In genomic region chr2:102685371-102686107, GRCm38 (mm10) we compare ENCODE assay signal across 8 mouse cellular contexts. TPM values are rescaled to one million over a fixed set of nuclear protein-coding genes. Genes with fewer than 3 reads are reported as not detected.
DNase-seq lines count a peak whose midpoint lies in the region; ATAC-seq lines count a peak whose summit lies in the region.

No protein-coding gene starts in this region.

- WGBS in lung, embryonic 16.5 days, result 83% methylated on average over 7 of the region's 7 CpGs
- 81% methylated on average over 7 of the region's 7 CpGs for WGBS in stomach, embryonic 14.5 days

- H3K27ac ChIP-seq in lung, embryonic 16.5 days (ENCODE audit: low read length), result no peak overlapping the region
- no peak overlapping the region for H3K27ac ChIP-seq in stomach, embryonic 14.5 days (ENCODE audit: low read length)

- peak; percentile 15 for DNase-seq in adrenal gland, adult 2 months
- DNase-seq in adrenal gland, adult 8-10 months, result no peak
- DNase-seq in lung, postnatal 4 days, result no peak
- DNase-seq in kidney, postnatal 36 days, result peak; percentile 14 to 23
- DNase-seq in cerebellum, postnatal 36 days, result no peak
- no peak for DNase-seq in cerebellum, postnatal 25 days

- H3K4me3 ChIP-seq in lung, embryonic 16.5 days (ENCODE audit: low read length), result no peak overlapping the region
- no peak overlapping the region for H3K4me3 ChIP-seq in stomach, embryonic 14.5 days (ENCODE audit: low read depth, low read length)

- ATAC-seq in lung, embryonic 16.5 days (ENCODE audit: low read depth), result no peak
- 0 out of 2 replicates have a peak, but pooled peaks have one; percentile 37 for ATAC-seq in stomach, embryonic 14.5 days (ENCODE audit: insufficient number of reproducible peaks, insufficient read depth, low FRiP score, low read depth)

- no peaks in the 10 kb centered on the region; the same call in 1 of the 2 replicates for H3K4me1 ChIP-seq in lung, embryonic 16.5 days (replicated peaks; ENCODE audit: control insufficient read depth, insufficient read depth, low read length)
- H3K4me1 ChIP-seq in stomach, embryonic 14.5 days (ENCODE audit: control insufficient read depth, insufficient read depth, low read length), result no peaks in the 10 kb centered on the region

- no peaks in the 10 kb centered on the region for H3K36me3 ChIP-seq in lung, embryonic 16.5 days (ENCODE audit: control insufficient read depth, insufficient read depth, low read length)
- no peaks in the 10 kb centered on the region for H3K36me3 ChIP-seq in stomach, embryonic 14.5 days (ENCODE audit: control insufficient read depth, insufficient read depth, low read length)

- no peaks in the 10 kb centered on the region for H3K9me3 ChIP-seq in lung, embryonic 16.5 days (ENCODE audit: control insufficient read depth, low read length)
- no peaks in the 10 kb centered on the region for H3K9me3 ChIP-seq in stomach, embryonic 14.5 days (ENCODE audit: control insufficient read depth, low read depth, low read length)

- no peak overlapping the region for H3K4me2 ChIP-seq in lung, embryonic 16.5 days (ENCODE audit: low read depth, low read length)
- no peak overlapping the region for H3K4me2 ChIP-seq in stomach, embryonic 14.5 days (replicated peaks; ENCODE audit: low read depth, low read length)

- no peaks in the 10 kb centered on the region for H3K27me3 ChIP-seq in lung, embryonic 16.5 days (ENCODE audit: control insufficient read depth, insufficient read depth, low read depth, low read length)
- H3K27me3 ChIP-seq in stomach, embryonic 14.5 days (ENCODE audit: control insufficient read depth, insufficient read depth, low read length), result no peaks in the 10 kb centered on the region

- H3K9ac ChIP-seq in lung, embryonic 16.5 days (ENCODE audit: low read length), result peak overlapping the region; percentile 27; the same call in 1 of the 2 replicates
- H3K9ac ChIP-seq in stomach, embryonic 14.5 days (replicated peaks; ENCODE audit: low read depth, low read length), result no peak overlapping the region

RNA-seq across cellular contexts. Expression of gene Slc1a2, which starts 27.1 kb away (rescaled TPM):
- total RNA-seq in adrenal gland, adult 2 months (2021), result under 1 TPM; 0.14 to 0.55 TPM
- 0.01 TPM in 1 of 2 replicates, not detected in the other for polyA plus RNA-seq in adrenal gland, adult 2 months (2012; rRNA removed)
- 1 to 10 TPM in 3 of 4 experiments, under 1 TPM in 1; 0.90 to 2.2 (median 1.2) TPM for total RNA-seq in adrenal gland, adult 8-10 months (2022)
- polyA plus RNA-seq in lung, embryonic 16.5 days (2015; fragmentation: Nextera tagmentation; extraction: Ambion mirVana), result 0.19 and 0.35 TPM in 2 replicates
- polyA plus RNA-seq in stomach, embryonic 14.5 days (2014; fragmentation: Nextera tagmentation; extraction: Ambion mirVana), result 1.0 and 1.3 TPM in 2 replicates

Comparison
In these comparisons a context has a peak if more than half of its experiments do, and no peak if none do; other contexts are left out.
1. DNase-seq: peak in adrenal gland, adult 2 months (single experiment) and kidney, postnatal 36 days (2 of 2); none in adrenal gland, adult 8-10 months (single experiment), lung, postnatal 4 days (0 of 2), cerebellum, postnatal 36 days (0 of 2) and cerebellum, postnatal 25 days (0 of 2).